Mouse (Mus musculus) olfactory bulb, adult 2 months (tissue): ENCODE results near the gene Poc1a. TPM values are rescaled to one million over a fixed set of nuclear protein-coding genes. Genes with fewer than 3 reads are reported as not detected.

Experiments used
- H3K27ac ChIP-seq: fragments of 200-500 bp; 2 replicates; pipeline ENCODE4 v1.5.1; 2012; ENCODE audit warnings: low read depth, low read length; ENCODE audit not compliant: insufficient read depth
- H3K4me1 ChIP-seq: fragments of 200-500 bp; 2 replicates; pipeline ENCODE4 v1.6.1; 2012; ENCODE audit warnings: low read length; ENCODE audit not compliant: control insufficient read depth, insufficient read depth
- H3K4me3 ChIP-seq: fragments of 200-500 bp; 2 replicates; pipeline ENCODE4 v1.5.1; 2012; ENCODE audit warnings: mild to moderate bottlenecking, low read depth, low read length, moderate library complexity; ENCODE audit not compliant: insufficient read depth
- CTCF ChIP-seq: fragments of 200-500 bp; IDR thresholded peaks from 2 replicates; pipeline ENCODE4 v1.5.1; 2012; ENCODE audit warnings: low read depth, mild to moderate bottlenecking, low read length, moderate library complexity; ENCODE audit not compliant: insufficient read depth
- POLR2A ChIP-seq: fragments of 200-500 bp; IDR thresholded peaks from 2 replicates; pipeline ENCODE4 v1.6.1; 2012; ENCODE audit warnings: mild to moderate bottlenecking, low read depth, low read length, moderate library complexity; ENCODE audit not compliant: insufficient read depth
- WGBS: fragments of 180-500 bp; shearing (Covaris S2); methylation state at CpG from one replicate; pipeline ENCODE4 v1.1.7; 2018; 5-methylcytosine and 5-hydroxymethylcytosine counted together
- polyA plus RNA-seq: library from polyadenylated mRNA; stranded (reverse); fragments of >200 nt; gene quantifications from 2 replicates; pipeline ENCODE4 v1.2.4, GENCODE M21; 2012; ENCODE audit warnings: low replicate concordance; ENCODE audit not compliant: missing spikeins, insufficient read depth, insufficient read length

Gene Poc1a
- polyA plus RNA-seq = not detected in 2 replicates

DNA sequence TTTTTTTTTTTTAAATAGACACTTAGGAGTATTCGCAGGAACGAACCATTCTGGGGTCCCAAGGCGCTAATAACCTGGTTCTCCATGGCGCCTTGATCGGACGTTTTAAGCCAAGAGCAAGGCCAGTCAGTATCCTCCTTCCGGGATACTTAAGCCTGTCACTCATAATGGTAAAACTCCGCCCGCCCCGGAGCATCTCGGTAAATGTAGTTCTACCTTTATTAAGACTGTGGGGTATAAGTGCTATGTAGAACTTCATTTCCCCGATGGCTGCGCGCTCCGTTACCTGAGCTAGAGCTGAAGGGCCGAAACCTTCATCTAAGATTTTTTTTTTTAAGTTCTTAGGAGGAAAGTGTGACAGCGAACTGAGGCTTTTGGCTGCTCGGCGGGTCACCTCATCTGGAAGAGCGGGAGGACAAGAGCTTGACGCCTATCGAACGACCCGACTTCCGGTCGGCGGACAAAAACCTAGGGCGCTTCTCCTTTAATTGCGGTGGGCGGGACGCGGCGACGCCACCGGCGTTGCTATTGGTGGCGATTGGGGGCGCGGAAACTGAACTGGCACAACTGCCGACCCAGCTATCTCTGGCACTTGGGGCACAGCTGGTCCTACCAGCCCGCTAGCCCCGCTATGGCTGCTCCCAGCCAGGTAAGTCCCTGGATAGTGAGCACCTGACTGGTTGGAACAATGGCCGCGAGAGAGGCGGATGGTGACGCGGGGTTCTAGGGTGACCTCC, at the start of gene Poc1a:
Poc1a (plus strand) TSS at position 254 of the 737 bp plus-strand sequence.
- peak within 1 kb of the TSS; percentile 79 for H3K27ac ChIP-seq
- H3K4me3 ChIP-seq = peak within 1 kb of the TSS; percentile 64
- TF ChIP-seq CTCF = no peak
- no peak for TF ChIP-seq POLR2A
- peaks cover 8% of the 10 kb centered on the region for H3K4me1 ChIP-seq
- WGBS = under 1% methylated on average over 47 of the region's 47 CpGs

DNA sequence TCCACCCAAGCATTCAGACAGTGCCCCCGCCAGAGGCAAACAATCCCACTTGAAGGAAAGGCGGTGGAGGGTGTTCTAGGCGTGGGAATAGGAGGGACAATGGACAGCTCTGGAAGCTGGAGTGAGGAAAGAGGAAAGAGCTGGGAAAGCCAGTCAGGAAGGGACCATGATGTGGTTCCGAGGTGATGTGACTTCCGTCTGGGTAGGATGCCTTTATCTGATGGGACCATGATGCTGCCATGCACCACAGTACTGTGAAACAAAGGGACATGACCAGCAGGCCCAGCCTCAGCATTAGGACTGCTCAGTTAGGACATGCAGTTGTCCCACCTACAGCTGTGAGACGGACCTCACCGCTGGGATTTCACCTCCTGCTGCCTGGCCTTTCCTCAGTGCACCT, 49.6 kb upstream of the Poc1a start:
- H3K4me3 ChIP-seq = no peak overlapping the region
- H3K4me1 ChIP-seq = peaks cover 18% of the 10 kb centered on the region
- TF ChIP-seq POLR2A = no peak
- TF ChIP-seq CTCF = no peak
- no peak overlapping the region for H3K27ac ChIP-seq
- WGBS = 84% methylated on average over 7 of the region's 7 CpGs

DNA sequence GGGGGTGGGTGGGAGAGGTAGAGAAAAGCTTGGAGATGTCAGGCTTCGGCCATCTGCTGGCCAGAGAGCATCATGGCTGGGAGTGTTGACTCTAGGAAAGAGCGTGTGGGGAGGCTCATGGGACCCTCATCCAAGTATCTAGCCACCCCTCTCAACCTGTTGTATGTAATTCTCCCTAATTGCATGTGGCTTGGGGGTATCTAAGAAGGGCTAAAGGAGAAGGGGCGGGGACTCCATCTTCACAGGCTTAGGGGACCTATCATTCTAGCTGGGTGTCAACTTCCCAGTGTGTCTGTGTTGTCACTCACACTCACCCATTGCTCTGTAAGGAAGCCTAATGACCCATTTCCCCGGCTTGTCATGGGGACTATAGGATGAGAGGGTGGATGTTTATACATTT, 49.0 kb upstream of the Poc1a start:
- no peak overlapping the region for H3K4me3 ChIP-seq
- H3K4me1 ChIP-seq = peaks cover 19% of the 10 kb centered on the region
- WGBS = 88% methylated on average over 4 of the region's 4 CpGs
- TF ChIP-seq POLR2A (no peak), CTCF (no peak)
- no peak overlapping the region for H3K27ac ChIP-seq

GRCm38 (mm10) chr9:106232956-106233355, 47.9 kb upstream of the Poc1a start:
- H3K27ac ChIP-seq = no peak overlapping the region
- no peak for TF ChIP-seq POLR2A
- TF ChIP-seq CTCF = no peak
- 88% methylated on average over 3 of the region's 3 CpGs for WGBS
- peaks cover 19% of the 10 kb centered on the region for H3K4me1 ChIP-seq
- H3K4me3 ChIP-seq = no peak overlapping the region

GRCm38 (mm10) chr9:106233953-106234352, 46.9 kb upstream of the Poc1a start:
- H3K4me1 ChIP-seq = peaks cover 19% of the 10 kb centered on the region
- TF ChIP-seq POLR2A (no peak), CTCF (no peak)
- H3K27ac ChIP-seq = no peak overlapping the region
- no peak overlapping the region for H3K4me3 ChIP-seq
- 71% methylated on average over 6 of the region's 6 CpGs for WGBS

- WGBS = 63% methylated on average over 23 of the region's 23 CpGs
These were observed 45.5 kb upstream of the Poc1a start for GRCm38 (mm10) chr9:106235194-106235830.

GRCm38 (mm10) chr9:106236156-106236817, 44.6 kb upstream of the Poc1a start:
- H3K27ac ChIP-seq = no peak overlapping the region; the same call in 1 of the 2 replicates
- 88% methylated on average over 23 of the region's 23 CpGs for WGBS
- peaks cover 19% of the 10 kb centered on the region for H3K4me1 ChIP-seq
- no peak overlapping the region for H3K4me3 ChIP-seq
- TF ChIP-seq CTCF (no peak), POLR2A (no peak)

More at GRCm38 (mm10) chr9:106235194-106235830, 45.5 kb upstream of the Poc1a start:
- Histone ChIP-seq H3K4me1 (peaks cover 19% of the 10 kb centered on the region), H3K4me3 (no peak overlapping the region), H3K27ac (peak overlapping the region; percentile 74)
- no peak for TF ChIP-seq POLR2A
- no peak for TF ChIP-seq CTCF

GRCm38 (mm10) chr9:106236818-106237211, 44.0 kb upstream of the Poc1a start:
- TF ChIP-seq CTCF = no peak
- no peak for TF ChIP-seq POLR2A
- Histone ChIP-seq H3K4me3 (no peak overlapping the region), H3K4me1 (peaks cover 19% of the 10 kb centered on the region), H3K27ac (no peak overlapping the region)
- 75% methylated on average over 3 of the region's 3 CpGs for WGBS

DNA sequence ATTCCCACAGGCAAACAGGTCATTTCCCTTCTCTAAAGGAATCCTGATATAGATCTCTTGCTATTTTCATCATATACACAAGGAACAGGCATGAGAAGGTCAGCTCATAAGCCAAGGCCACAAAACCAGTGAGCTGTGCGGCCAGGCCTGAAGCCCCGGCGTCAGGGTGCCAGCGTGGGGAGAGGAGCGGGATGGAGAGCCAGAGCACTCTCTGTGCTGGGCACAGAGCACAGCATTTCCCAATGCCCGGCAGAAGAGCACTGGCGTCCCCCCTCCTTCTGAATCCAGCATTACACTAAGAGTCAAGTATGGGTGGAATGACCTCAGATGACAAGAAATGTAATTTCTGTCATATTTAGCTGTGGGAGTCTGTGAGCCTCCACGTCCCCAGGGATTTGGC, 43.5 kb upstream of the Poc1a start:
- Histone ChIP-seq H3K27ac (no peak overlapping the region), H3K4me1 (peaks cover 19% of the 10 kb centered on the region), H3K4me3 (no peak overlapping the region)
- TF ChIP-seq CTCF = no peak
- 82% methylated on average over 8 of the region's 8 CpGs for WGBS
